Mouse (Mus musculus): ENCODE measurements at regions not wholly inside any gene's neighbourhood (a gene's known extent, or its start where the extent isn't known, plus 50 kb on each side); places are given as distances from the start of the nearest gene placed in this dataset.

- Histone ChIP-seq H3K36me3 (replicated peaks; ENCODE audit: control insufficient read depth, insufficient read depth) (no peaks in the 10 kb centered on the region), H3K4me1 (replicated peaks; ENCODE audit: control insufficient read depth, insufficient read depth, low read length) (no peaks in the 10 kb centered on the region; the same call in 1 of the 2 replicates), H3K27ac (no peak overlapping the region), H3K4me3 (replicated peaks; ENCODE audit: low read length) (no peak overlapping the region), H3K27me3 (ENCODE audit: control insufficient read depth, insufficient read depth, low read length) (no peaks in the 10 kb centered on the region), H3K9me3 (ENCODE audit: control insufficient read depth, low read length) (0 out of 2 replicates have a peak, but pooled peaks cover 4% of the 10 kb centered on the region), H3K9ac (no peak overlapping the region), H3K4me2 (replicated peaks) (no peak overlapping the region)
- DNase-seq (ENCODE audit: low spot score) (no peak), ATAC-seq (ENCODE audit: low FRiP score) (peak; percentile 40; the same call in 1 of the 2 replicates)
- WGBS = 32% methylated on average over 9 of the region's 9 CpGs
Observed at GRCm38 (mm10) chr17:84026110-84026509, 161.6 kb downstream of the Zfp36l2 start.

GRCm38 (mm10) chr17:84022358-84022757, 165.4 kb downstream of the Zfp36l2 start:
- Histone ChIP-seq H3K36me3 (replicated peaks; ENCODE audit: control insufficient read depth, insufficient read depth) (no peaks in the 10 kb centered on the region), H3K9me3 (ENCODE audit: control insufficient read depth, low read length) (0 out of 2 replicates have a peak, but pooled peaks cover 4% of the 10 kb centered on the region), H3K4me2 (replicated peaks) (no peak overlapping the region), H3K27ac (no peak overlapping the region), H3K4me3 (replicated peaks; ENCODE audit: low read length) (no peak overlapping the region), H3K9ac (no peak overlapping the region), H3K4me1 (replicated peaks; ENCODE audit: control insufficient read depth, insufficient read depth, low read length) (no peaks in the 10 kb centered on the region; the same call in 1 of the 2 replicates), H3K27me3 (ENCODE audit: control insufficient read depth, insufficient read depth, low read length) (no peaks in the 10 kb centered on the region)
- WGBS = 85% methylated on average over 7 of the region's 7 CpGs
- ATAC-seq (ENCODE audit: low FRiP score) (no peak), DNase-seq (ENCODE audit: low spot score) (no peak)

- H3K4me2 ChIP-seq (replicated peaks) = no peak overlapping the region
- no peak overlapping the region for H3K9ac ChIP-seq
- ATAC-seq (ENCODE audit: low FRiP score) (no peak), DNase-seq (ENCODE audit: low spot score) (no peak)
- no peak overlapping the region for H3K4me3 ChIP-seq (replicated peaks; ENCODE audit: low read length)
- no peaks in the 10 kb centered on the region for H3K27me3 ChIP-seq (ENCODE audit: control insufficient read depth, insufficient read depth, low read length)
- H3K4me1 ChIP-seq (replicated peaks; ENCODE audit: control insufficient read depth, insufficient read depth, low read length) = no peaks in the 10 kb centered on the region
- WGBS = 79% methylated on average over 1 of the region's 1 CpGs
- no peak overlapping the region for H3K27ac ChIP-seq
- H3K9me3 ChIP-seq (ENCODE audit: control insufficient read depth, low read length) = no peaks in the 10 kb centered on the region
- H3K36me3 ChIP-seq (replicated peaks; ENCODE audit: control insufficient read depth, insufficient read depth) = no peaks in the 10 kb centered on the region
Observed at GRCm38 (mm10) chr17:84018817-84019216, 168.9 kb downstream of the Zfp36l2 start.

GRCm38 (mm10) chr17:84017891-84018290, 169.9 kb downstream of the Zfp36l2 start:
- H3K9ac ChIP-seq = no peak overlapping the region
- no peaks in the 10 kb centered on the region for H3K36me3 ChIP-seq (replicated peaks; ENCODE audit: control insufficient read depth, insufficient read depth)
- 67% methylated on average over 4 of the region's 4 CpGs for WGBS

GRCm38 (mm10) chr17:84014287-84015039, 166.7 kb upstream of the Haao start:
- Histone ChIP-seq H3K9ac (no peak overlapping the region), H3K4me1 (replicated peaks; ENCODE audit: control insufficient read depth, insufficient read depth, low read length) (no peaks in the 10 kb centered on the region), H3K27ac (no peak overlapping the region), H3K4me3 (replicated peaks; ENCODE audit: low read length) (no peak overlapping the region), H3K9me3 (ENCODE audit: control insufficient read depth, low read length) (no peaks in the 10 kb centered on the region), H3K4me2 (replicated peaks) (no peak overlapping the region), H3K36me3 (replicated peaks; ENCODE audit: control insufficient read depth, insufficient read depth) (no peaks in the 10 kb centered on the region), H3K27me3 (ENCODE audit: control insufficient read depth, insufficient read depth, low read length) (no peaks in the 10 kb centered on the region)
- ATAC-seq (ENCODE audit: low FRiP score) (no peak), DNase-seq (ENCODE audit: low spot score) (no peak)
- 88% methylated on average over 12 of the region's 12 CpGs for WGBS

More at GRCm38 (mm10) chr17:84017891-84018290, 169.9 kb downstream of the Zfp36l2 start:
- H3K4me3 ChIP-seq (replicated peaks; ENCODE audit: low read length) = no peak overlapping the region
- ATAC-seq (ENCODE audit: low FRiP score) = no peak
- H3K4me1 ChIP-seq (replicated peaks; ENCODE audit: control insufficient read depth, insufficient read depth, low read length) = no peaks in the 10 kb centered on the region
- H3K27ac ChIP-seq = no peak overlapping the region
- H3K9me3 ChIP-seq (ENCODE audit: control insufficient read depth, low read length) = no peaks in the 10 kb centered on the region
- no peak overlapping the region for H3K4me2 ChIP-seq (replicated peaks)
- no peaks in the 10 kb centered on the region for H3K27me3 ChIP-seq (ENCODE audit: control insufficient read depth, insufficient read depth, low read length)
- DNase-seq (ENCODE audit: low spot score) = no peak

GRCm38 (mm10) chr17:84010492-84011060, 162.8 kb upstream of the Haao start:
- 84% methylated on average over 3 of the region's 3 CpGs for WGBS
- Histone ChIP-seq H3K4me3 (replicated peaks; ENCODE audit: low read length) (no peak overlapping the region), H3K36me3 (replicated peaks; ENCODE audit: control insufficient read depth, insufficient read depth) (no peaks in the 10 kb centered on the region)

GRCm38 (mm10) chr17:84009966-84010365, 162.2 kb upstream of the Haao start:
- no peak for DNase-seq (ENCODE audit: low spot score)
- no peaks in the 10 kb centered on the region for H3K36me3 ChIP-seq (replicated peaks; ENCODE audit: control insufficient read depth, insufficient read depth)
- 88% methylated on average over 7 of the region's 7 CpGs for WGBS
- ATAC-seq (ENCODE audit: low FRiP score) = no peak
- H3K9me3 ChIP-seq (ENCODE audit: control insufficient read depth, low read length) = no peaks in the 10 kb centered on the region
- H3K27ac ChIP-seq = no peak overlapping the region
- no peak overlapping the region for H3K4me2 ChIP-seq (replicated peaks)
- no peak overlapping the region for H3K9ac ChIP-seq
- H3K4me3 ChIP-seq (replicated peaks; ENCODE audit: low read length) = no peak overlapping the region
- H3K4me1 ChIP-seq (replicated peaks; ENCODE audit: control insufficient read depth, insufficient read depth, low read length) = no peaks in the 10 kb centered on the region; the same call in 1 of the 2 replicates
- no peaks in the 10 kb centered on the region for H3K27me3 ChIP-seq (ENCODE audit: control insufficient read depth, insufficient read depth, low read length)

More at GRCm38 (mm10) chr17:84010492-84011060, 162.8 kb upstream of the Haao start:
- ATAC-seq (ENCODE audit: low FRiP score) (no peak), DNase-seq (ENCODE audit: low spot score) (no peak)
- no peak overlapping the region for H3K9ac ChIP-seq
- H3K4me2 ChIP-seq (replicated peaks) = no peak overlapping the region
- no peaks in the 10 kb centered on the region for H3K4me1 ChIP-seq (replicated peaks; ENCODE audit: control insufficient read depth, insufficient read depth, low read length)
- no peaks in the 10 kb centered on the region for H3K27me3 ChIP-seq (ENCODE audit: control insufficient read depth, insufficient read depth, low read length)
- H3K27ac ChIP-seq = no peak overlapping the region
- H3K9me3 ChIP-seq (ENCODE audit: control insufficient read depth, low read length) = no peaks in the 10 kb centered on the region

- WGBS = 51% methylated on average over 8 of the region's 8 CpGs
- Histone ChIP-seq H3K27me3 (ENCODE audit: control insufficient read depth, insufficient read depth, low read length) (no peaks in the 10 kb centered on the region), H3K36me3 (replicated peaks; ENCODE audit: control insufficient read depth, insufficient read depth) (no peaks in the 10 kb centered on the region), H3K27ac (peak overlapping the region; percentile 64), H3K9ac (no peak overlapping the region), H3K4me1 (replicated peaks; ENCODE audit: control insufficient read depth, insufficient read depth, low read length) (no peaks in the 10 kb centered on the region; the same call in 1 of the 2 replicates), H3K9me3 (ENCODE audit: control insufficient read depth, low read length) (no peaks in the 10 kb centered on the region), H3K4me3 (replicated peaks; ENCODE audit: low read length) (no peak overlapping the region), H3K4me2 (replicated peaks) (no peak overlapping the region)
- ATAC-seq (ENCODE audit: low FRiP score) = peak; percentile 74; the same call in 1 of the 2 replicates
- no peak for DNase-seq (ENCODE audit: low spot score)
Observed at GRCm38 (mm10) chr17:84009194-84009593, 161.4 kb upstream of the Haao start.

GRCm38 (mm10) chr17:84008682-84009052, 160.9 kb upstream of the Haao start:
- Histone ChIP-seq H3K36me3 (replicated peaks; ENCODE audit: control insufficient read depth, insufficient read depth) (no peaks in the 10 kb centered on the region), H3K4me3 (replicated peaks; ENCODE audit: low read length) (no peak overlapping the region), H3K27ac (peak overlapping the region; percentile 64), H3K27me3 (ENCODE audit: control insufficient read depth, insufficient read depth, low read length) (no peaks in the 10 kb centered on the region), H3K9ac (no peak overlapping the region), H3K4me1 (replicated peaks; ENCODE audit: control insufficient read depth, insufficient read depth, low read length) (no peaks in the 10 kb centered on the region; the same call in 1 of the 2 replicates), H3K4me2 (replicated peaks) (no peak overlapping the region), H3K9me3 (ENCODE audit: control insufficient read depth, low read length) (no peaks in the 10 kb centered on the region)
- DNase-seq (ENCODE audit: low spot score) (no peak), ATAC-seq (ENCODE audit: low FRiP score) (no peak)
- 51% methylated on average over 7 of the region's 7 CpGs for WGBS
